In genomic region chrX:8141058-8141457, GRCm38 (mm10) we compare ENCODE assay signal across 24 mouse cellular contexts.
"Had no signal": no experiment of that assay in that cellular context is flagged by ENCODE, and none has a peak within 500 bp of the region (broad histone marks: within the 10 kb centered on the region; RNA-seq: fewer than 3 reads in every experiment).

No protein-coding gene starts in this region.

- H3K27ac ChIP-seq: gastrocnemius, adult 2 months; heart, embryonic 10.5 days; hindbrain, embryonic 14.5 days; intestine, embryonic 15.5 days; layer of hippocampus, adult 2 months; left cerebral cortex, adult 2 months; limb, embryonic 10.5 days; limb, embryonic 12.5 days had no signal

- H3K4me3 ChIP-seq: gastrocnemius, adult 2 months; heart, embryonic 10.5 days; heart, embryonic 12.5 days; intestine, embryonic 15.5 days; layer of hippocampus, adult 2 months; left cerebral cortex, adult 2 months; limb, embryonic 10.5 days; limb, embryonic 12.5 days; liver, embryonic 13.5 days had no signal

- H3K4me1 ChIP-seq: intestine, embryonic 15.5 days had no signal

- H3K27me3 ChIP-seq: heart, embryonic 12.5 days; intestine, embryonic 15.5 days; limb, embryonic 12.5 days; liver, embryonic 13.5 days had no signal

- H3K9ac ChIP-seq: heart, embryonic 12.5 days; hindbrain, embryonic 14.5 days; intestine, embryonic 15.5 days; limb, embryonic 12.5 days; liver, embryonic 13.5 days had no signal

- ATAC-seq: hindbrain, embryonic 16.5 days; inflammation-experienced regulatory T-cells, adult 6 months; intestine, embryonic 15.5 days; intestine, postnatal 0 days had no signal

- H3K9me3 ChIP-seq: heart, embryonic 10.5 days; heart, embryonic 12.5 days; intestine, embryonic 15.5 days; limb, embryonic 10.5 days; limb, embryonic 12.5 days; liver, embryonic 13.5 days had no signal

- H3K36me3 ChIP-seq: intestine, embryonic 15.5 days had no signal

- H3K4me2 ChIP-seq: heart, embryonic 12.5 days; hindbrain, embryonic 14.5 days; intestine, embryonic 15.5 days; limb, embryonic 12.5 days; liver, embryonic 11.5 days; liver, embryonic 13.5 days had no signal

- DNase-seq: gastrocnemius, adult 2 months; gastrocnemius, postnatal 10 days; gastrocnemius, postnatal 25 days; heart, adult 18-20 months; heart, postnatal 10 days; kidney, adult 18-20 months; kidney, adult 8-10 months; kidney, postnatal 10 days; kidney, postnatal 25 days; kidney, postnatal 4 days; liver; liver, embryonic 13.5 days had no signal
